Comparison of ENCODE assay signal across 8 mouse cellular contexts in the genomic region with DNA sequence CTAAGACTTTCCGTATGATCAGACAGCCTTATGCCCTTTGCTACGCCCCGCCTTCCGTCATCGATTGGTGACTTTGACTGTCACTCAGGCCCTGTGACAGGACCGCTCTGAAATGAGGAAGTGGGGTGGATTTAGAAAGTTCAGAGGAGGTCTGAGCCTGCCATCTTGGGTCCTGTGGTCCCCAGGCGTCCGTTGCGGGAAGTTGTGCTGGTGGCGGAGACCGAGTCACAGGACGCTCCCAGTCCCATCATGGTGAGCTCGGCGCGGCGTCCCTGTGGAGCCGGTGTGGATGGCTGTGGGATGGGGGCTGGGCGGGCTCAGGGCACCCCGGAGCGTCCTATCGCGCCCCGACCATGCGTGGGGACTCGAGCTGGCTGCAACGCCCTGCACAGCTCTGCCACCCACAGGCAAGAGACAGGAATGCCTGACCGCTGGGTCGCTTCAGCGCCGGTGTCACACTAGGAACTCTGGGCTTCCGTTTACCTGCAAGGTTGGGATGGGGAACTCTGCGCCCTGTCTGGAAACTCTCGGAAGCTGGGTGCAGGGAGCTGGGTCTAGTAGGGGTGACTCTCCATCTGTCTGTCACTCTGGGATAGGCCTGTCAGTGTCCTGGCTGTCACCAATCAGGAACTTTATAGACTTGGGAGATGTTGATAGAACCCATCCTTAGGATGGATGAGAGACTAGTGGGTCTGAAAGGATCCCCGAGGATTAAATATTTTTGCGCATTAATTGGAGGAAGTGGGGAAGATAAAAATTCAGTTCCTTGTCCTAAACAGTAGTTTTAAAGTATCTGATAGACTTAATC. TPM values are rescaled to one million over a fixed set of nuclear protein-coding genes. Genes with fewer than 3 reads are reported as not detected.
DNase-seq lines count a peak whose midpoint lies in the region; ATAC-seq and TF ChIP-seq lines count a peak whose summit lies in the region.

A gene (plus strand): TSS at position 134 of the 808 bp plus-strand sequence.

- H3K4me2 ChIP-seq in forebrain, postnatal 0 days (ENCODE audit: low read depth) = peak within 1 kb of the TSS; percentile 69
- peak within 1 kb of the TSS; percentile 67 for H3K4me2 ChIP-seq in lung, embryonic 15.5 days

- peaks cover 0 to 8% of the 10 kb centered on the region in 2 experiments; a peak in 3 of 4 replicates for H3K4me1 ChIP-seq in MEL (ENCODE audit: control insufficient read depth in 1 of 2, insufficient read depth in 2 of 2, low read length in 2 of 2)
- peaks cover 3% of the 10 kb centered on the region; the same call in 1 of the 2 replicates for H3K4me1 ChIP-seq in cerebellum, adult 2 months (ENCODE audit: control insufficient read depth, insufficient read depth, low read length)
- no peaks in the 10 kb centered on the region for H3K4me1 ChIP-seq in forebrain, postnatal 0 days (ENCODE audit: insufficient read depth)
- H3K4me1 ChIP-seq in lung, embryonic 15.5 days = peaks cover 10% of the 10 kb centered on the region; the same call in 1 of the 2 replicates

- TF ChIP-seq RAD21 in MEL (IDR thresholded peaks at IDR 0.05; ENCODE audit: low read depth, low read length) = peak; percentile 63

- TF ChIP-seq EP300 in MEL (IDR thresholded peaks at IDR 0.05; ENCODE audit: low read depth in 1 of 2, low read length in 2 of 2) = peak; percentile 38 to 46; a peak in 3 of 4 replicates

- peak; percentile 84 to 92 (median 87) for TF ChIP-seq CTCF in MEL (IDR thresholded peaks at IDR 0.05 in 2 of 3, conservative IDR thresholded peaks at IDR 0.05 in 1 of 3; ENCODE audit: control insufficient read depth in 1 of 3, insufficient read depth in 1 of 3, low read depth in 2 of 3, low read length in 3 of 3, poor library complexity in 1 of 3, severe bottlenecking in 1 of 3)
- peak; percentile 72 for TF ChIP-seq CTCF in cerebellum, adult 2 months (IDR thresholded peaks at IDR 0.05; ENCODE audit: borderline replicate concordance, insufficient read depth, low read depth, low read length)
- TF ChIP-seq CTCF in forebrain, postnatal 0 days (IDR thresholded peaks at IDR 0.05; ENCODE audit: low read depth) = peak; percentile 84

- no peaks in the 10 kb centered on the region for H3K27me3 ChIP-seq in MEL (ENCODE audit: control insufficient read depth in 1 of 2, insufficient read depth in 2 of 2, low read length in 2 of 2)
- no peaks in the 10 kb centered on the region for H3K27me3 ChIP-seq in cerebellum, adult 2 months (ENCODE audit: control insufficient read depth, insufficient read depth, low read length)
- no peaks in the 10 kb centered on the region for H3K27me3 ChIP-seq in forebrain, postnatal 0 days (ENCODE audit: insufficient read depth, low read length)
- no peaks in the 10 kb centered on the region for H3K27me3 ChIP-seq in lung, embryonic 15.5 days

- peak within 1 kb of the TSS; percentile 80 for H3K27ac ChIP-seq in MEL (ENCODE audit: control insufficient read depth, low read depth, low read length)
- H3K27ac ChIP-seq in cerebellum, adult 2 months (ENCODE audit: insufficient read depth, low read length) = peak within 1 kb of the TSS; percentile 49
- peak within 1 kb of the TSS; percentile 84 for H3K27ac ChIP-seq in forebrain, postnatal 0 days (ENCODE audit: low read depth, low read length)
- peak within 1 kb of the TSS; percentile 98 for H3K27ac ChIP-seq in lung, embryonic 15.5 days

- peak; percentile 100 for TF ChIP-seq POLR2A in MEL (IDR thresholded peaks at IDR 0.05; ENCODE audit: control insufficient read depth in 1 of 2, insufficient read depth in 1 of 2, low read depth in 1 of 2, low read length in 2 of 2, poor library complexity in 1 of 2)
- peak; percentile 73; the same call in 1 of the 2 replicates for TF ChIP-seq POLR2A in cerebellum, adult 2 months (IDR thresholded peaks at IDR 0.05; ENCODE audit: borderline replicate concordance, insufficient read depth, low read length)

- H3K4me3 ChIP-seq in MEL (ENCODE audit: control insufficient read depth in 1 of 2, insufficient read depth in 1 of 2, low read depth in 2 of 2, low read length in 2 of 2) = peak within 1 kb of the TSS; percentile 51 to 66
- peak within 1 kb of the TSS; percentile 85 for H3K4me3 ChIP-seq in cerebellum, adult 2 months (replicated peaks; ENCODE audit: insufficient read depth, low read depth, low read length)
- peak within 1 kb of the TSS; percentile 80 for H3K4me3 ChIP-seq in forebrain, postnatal 0 days (ENCODE audit: low read depth, low read length)
- H3K4me3 ChIP-seq in lung, embryonic 15.5 days = peak within 1 kb of the TSS; percentile 93

- no peaks in the 10 kb centered on the region for H3K9me3 ChIP-seq in MEL (replicated peaks; ENCODE audit: insufficient read depth, low read length)
- no peaks in the 10 kb centered on the region for H3K9me3 ChIP-seq in forebrain, postnatal 0 days (ENCODE audit: low read length)
- no peaks in the 10 kb centered on the region for H3K9me3 ChIP-seq in lung, embryonic 15.5 days

- peaks cover 36% of the 10 kb centered on the region for H3K79me2 ChIP-seq in MEL (ENCODE audit: control insufficient read depth, insufficient read depth, low read length, poor library complexity)

- H3K36me3 ChIP-seq in MEL (ENCODE audit: control insufficient read depth in 1 of 2, insufficient read depth in 2 of 2, low read length in 2 of 2) = peaks cover 0 to 23% of the 10 kb centered on the region in 2 experiments; a peak in 2 of 4 replicates
- no peaks in the 10 kb centered on the region for H3K36me3 ChIP-seq in forebrain, postnatal 0 days (ENCODE audit: insufficient read depth)
- peaks cover 3% of the 10 kb centered on the region; the same call in 1 of the 2 replicates for H3K36me3 ChIP-seq in lung, embryonic 15.5 days

- peak; percentile 100 for DNase-seq in MEL (ENCODE audit: low read depth, low spot score)
- DNase-seq in cerebellum, adult 2 months = peak; percentile 99 to 100
- peak; percentile 97 for DNase-seq in forebrain, postnatal 0 days
- peak; percentile 100 for DNase-seq in heart, postnatal 4 days
- DNase-seq in layer of hippocampus, adult 8-10 months (ENCODE audit: low spot score in 2 of 2) = peak; percentile 98 to 100
- peak; percentile 97 for DNase-seq in ovary, adult 18-20 months (ENCODE audit: low spot score)
- DNase-seq in thymus, postnatal 0 days (ENCODE audit: low spot score) = peak; percentile 99

- peak within 1 kb of the TSS; percentile 79 for H3K9ac ChIP-seq in MEL (ENCODE audit: control insufficient read depth, low read depth, low read length, poor library complexity, severe bottlenecking)
- H3K9ac ChIP-seq in forebrain, postnatal 0 days = peak within 1 kb of the TSS; percentile 63
- H3K9ac ChIP-seq in lung, embryonic 15.5 days = peak within 1 kb of the TSS; percentile 92

- under 1% methylated on average over 35 of the region's 35 CpGs for WGBS in cerebellum, adult 2 months
- 3% methylated on average over 35 of the region's 35 CpGs for WGBS in forebrain, postnatal 0 days
- 1% methylated on average over 35 of the region's 35 CpGs for WGBS in lung, embryonic 15.5 days

- ATAC-seq in forebrain, postnatal 0 days = peak; percentile 99
- ATAC-seq in lung, embryonic 15.5 days (ENCODE audit: borderline replicate concordance, extremely low read depth, low FRiP score, low TSS enrichment) = peak; percentile 97

TF ChIP-seq in MEL, 35 proteins besides CTCF, POLR2A, EP300 and RAD21 (continues in another document):
- TF ChIP-seq ZMIZ1 (IDR thresholded peaks at IDR 0.05; ENCODE audit: low read depth, low read length) (peak; percentile 99), BHLHE40 (IDR thresholded peaks at IDR 0.05; ENCODE audit: borderline replicate concordance, low read depth, low read length) (0 out of 2 replicates have a peak, but pooled peaks have one; percentile 6), ZC3H11A (IDR thresholded peaks at IDR 0.05; ENCODE audit: low read depth, low read length) (peak; percentile 54; the same call in 1 of the 2 replicates), ZKSCAN1 (IDR thresholded peaks at IDR 0.05; ENCODE audit: low read depth, low read length) (no peak), TBP (IDR thresholded peaks at IDR 0.05; ENCODE audit: low read depth, low read length) (peak; percentile 97), USF1 (IDR thresholded peaks at IDR 0.05; ENCODE audit: low read depth, low read length) (peak; percentile 90), E2F4 (IDR thresholded peaks at IDR 0.05; ENCODE audit: borderline replicate concordance, low read depth, low read length) (no peak; the same call in 1 of the 2 replicates), POLR2AphosphoS5 (IDR thresholded peaks at IDR 0.05; ENCODE audit: borderline replicate concordance, low read depth, low read length) (peak; percentile 98), GATA1 (IDR thresholded peaks at IDR 0.05; ENCODE audit: low read depth, low read length) (no peak), MXI1 (IDR thresholded peaks at IDR 0.05; ENCODE audit: low read depth, low read length) (peak; percentile 99), SIN3A (IDR thresholded peaks at IDR 0.05; ENCODE audit: low read length) (peak; percentile 98), HCFC1 (IDR thresholded peaks at IDR 0.05; ENCODE audit: low read depth, low read length) (peak; percentile 92), ETS1 (IDR thresholded peaks at IDR 0.05; ENCODE audit: low read depth, low read length) (peak; percentile 60; the same call in 1 of the 2 replicates), MAX (IDR thresholded peaks at IDR 0.05; ENCODE audit: low read length) (peak; percentile 97), NELFE (IDR thresholded peaks at IDR 0.05; ENCODE audit: low read depth, low read length) (peak; percentile 100), CHD2 (IDR thresholded peaks at IDR 0.05; ENCODE audit: low read length) (peak; percentile 82), POLR2AphosphoS2 (IDR thresholded peaks at IDR 0.05; ENCODE audit: low read length) (peak; percentile 100), KAT2A (conservative IDR thresholded peaks at IDR 0.05; ENCODE audit: low read depth, low read length) (no peak; the same call in 1 of the 2 replicates), MYC (IDR thresholded peaks at IDR 0.05; ENCODE audit: low read depth, low read length) (peak; percentile 98), JUND (IDR thresholded peaks at IDR 0.05; ENCODE audit: low read depth, low read length) (no peak), GABPA (IDR thresholded peaks at IDR 0.05; ENCODE audit: low read depth, low read length) (peak; percentile 37; the same call in 1 of the 2 replicates)

RNA-seq across cellular contexts. Expression of the gene that starts here (rescaled TPM):
- 58.6 and 67.8 TPM in 2 replicates for total RNA-seq in MEL (2012; rRNA removed)
- 100 to 1,000 TPM in 1 of 2 experiments, not detected in 1; 101 TPM for polyA plus RNA-seq in MEL (2012; ENCODE audit: insufficient read depth in 1 of 2, insufficient read length in 2 of 2, low read depth in 1 of 2, low replicate concordance in 2 of 2, missing spikeins in 1 of 2)
- polyA plus RNA-seq in cerebellum, adult 2 months (2012; rRNA removed) = 16.8 and 19.8 TPM in 2 replicates
- 10.3 and 11.0 TPM in 2 replicates for total RNA-seq in forebrain, postnatal 0 days (2014; rRNA removed)
- 3.8 and 6.8 TPM in 2 replicates for polyA plus RNA-seq in forebrain, postnatal 0 days (2015; fragmentation: Nextera tagmentation; extraction: Ambion mirVana)
- total RNA-seq in heart, postnatal 4 days (2021) = 10 to 100 TPM; 28.1 to 28.4 TPM
- 10 to 100 TPM; 21.2 to 23.1 (median 22.5) TPM for total RNA-seq in layer of hippocampus, adult 8-10 months (2022)
- polyA plus RNA-seq in lung, embryonic 15.5 days (2015; fragmentation: Nextera tagmentation; extraction: Ambion mirVana) = 20.1 and 24.7 TPM in 2 replicates
- 17.9 and 19.9 TPM in 2 replicates for polyA plus RNA-seq in thymus, postnatal 0 days (2015; fragmentation: Nextera tagmentation; extraction: Ambion mirVana)

Comparison
In these comparisons a context has a peak if more than half of its experiments do, and no peak if none do; other contexts are left out.
1. Peak in every context shown above with its lines: DNase-seq, ATAC-seq, H3K4me3 ChIP-seq and H3K27ac ChIP-seq.